Mouse (Mus musculus) heart, embryonic 13.5 days (tissue): ENCODE measurements around the gene Fxr1. TPM values are rescaled to one million over a fixed set of nuclear protein-coding genes. Genes with fewer than 3 reads are reported as not detected.

Source experiments
- ATAC-seq: fragments of 200-750 bp; cut with Nextera tagmentation; 2 replicates; pipeline ENCODE4 v1.8.0; 2017; ENCODE audit warnings: moderate TSS enrichment; ENCODE audit not compliant: insufficient number of reproducible peaks, low FRiP score, low TSS enrichment; ENCODE audit errors: extremely low read depth
- H3K27ac ChIP-seq: fragments of 300-500 bp; sonication (generic); replicated peaks from 2 replicates; pipeline ENCODE4 v1.5.1; 2015; ENCODE audit warnings: moderate library complexity, mild to moderate bottlenecking, inconsistent platforms
- H3K27me3 ChIP-seq: fragments of 300-500 bp; sonication (generic); replicated peaks from 2 replicates; pipeline ENCODE4 v1.6.1; 2015; ENCODE audit warnings: mild to moderate bottlenecking, inconsistent platforms
- H3K36me3 ChIP-seq: fragments of 300-500 bp; sonication (generic); 2 replicates; pipeline ENCODE4 v1.6.1; 2015; ENCODE audit warnings: mild to moderate bottlenecking, inconsistent platforms
- H3K4me1 ChIP-seq: fragments of 300-500 bp; sonication (generic); 2 replicates; pipeline ENCODE4 v1.6.1; 2015; ENCODE audit warnings: inconsistent platforms
- H3K4me2 ChIP-seq: fragments of 300-500 bp; sonication (generic); 2 replicates; pipeline ENCODE4 v1.6.1; 2015; ENCODE audit warnings: inconsistent platforms, mild to moderate bottlenecking, moderate library complexity
- H3K4me3 ChIP-seq: fragments of 300-500 bp; sonication (generic); 2 replicates; pipeline ENCODE4 v1.5.1; 2015; ENCODE audit warnings: moderate library complexity, mild to moderate bottlenecking, inconsistent platforms
- H3K9ac ChIP-seq: fragments of 300-500 bp; sonication (generic); 2 replicates; pipeline ENCODE4 v1.6.1; 2015; ENCODE audit warnings: inconsistent platforms, mild to moderate bottlenecking, moderate library complexity
- H3K9me3 ChIP-seq: fragments of 300-500 bp; sonication (generic); 2 replicates; pipeline ENCODE4 v1.6.1; 2016; ENCODE audit warnings: inconsistent platforms
- WGBS: fragments of 180-500 bp; shearing (Covaris S2); methylation state at CpG from one replicate; pipeline ENCODE4 v1.1.7; 2015; ENCODE audit warnings: mixed read lengths; 5-methylcytosine and 5-hydroxymethylcytosine counted together
- polyA plus RNA-seq: library from polyadenylated mRNA; unstranded; fragments of >200 nt; fragmentation: Nextera tagmentation; extraction: Ambion mirVana; gene quantifications from 2 replicates; pipeline ENCODE4 v1.2.1, GENCODE M21; 2015

The Fxr1 gene
- polyA plus RNA-seq, 1 experiment from 2014 or later, result 63.6 TPM

DNA sequence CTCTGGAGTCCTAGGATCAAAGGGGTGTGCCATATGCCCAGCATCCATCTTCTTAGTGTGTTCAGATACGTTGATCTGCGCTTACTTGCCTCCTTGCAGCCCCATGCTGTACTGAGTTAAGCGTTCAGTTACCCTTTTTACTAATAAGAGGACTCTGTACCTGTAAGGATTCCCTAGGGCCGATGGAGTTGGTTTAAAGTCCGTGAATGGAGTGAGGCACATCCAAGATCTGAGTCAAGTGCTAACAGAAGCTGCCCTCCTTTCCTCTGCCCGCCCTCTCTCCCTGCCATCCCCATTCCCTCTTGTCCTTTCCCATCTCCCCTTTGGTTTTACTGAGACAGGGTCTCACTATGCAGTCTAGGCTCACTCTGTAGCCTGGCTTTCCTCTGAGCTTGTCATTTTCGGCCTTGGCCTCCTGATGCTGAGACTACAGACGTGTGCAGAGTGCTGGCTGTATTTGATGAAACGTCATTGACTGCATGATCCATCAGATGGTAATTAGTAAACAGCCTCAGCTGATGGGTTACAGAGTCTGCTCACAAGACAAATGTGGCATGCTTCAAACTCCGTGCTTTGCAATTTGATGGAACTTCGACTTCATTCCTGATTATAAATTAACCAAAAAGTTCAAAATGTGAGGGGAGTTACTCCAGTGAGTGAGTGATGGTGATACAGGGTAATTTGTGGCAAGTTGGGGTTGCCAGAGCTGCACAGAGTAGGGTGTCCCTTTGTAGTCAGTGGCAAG is 92.4 kb downstream of the Fxr1 start:
- 66% methylated on average over 11 of the region's 11 CpGs for WGBS
- no peak overlapping the region for H3K4me3 ChIP-seq
- H3K9ac ChIP-seq, result no peak overlapping the region
- no peak for ATAC-seq
- no peak overlapping the region for H3K4me2 ChIP-seq
- H3K9me3 ChIP-seq, result no peaks in the 10 kb centered on the region
- H3K4me1 ChIP-seq, result no peaks in the 10 kb centered on the region
- H3K27ac ChIP-seq, result no peak overlapping the region
- no peaks in the 10 kb centered on the region for H3K36me3 ChIP-seq
- no peaks in the 10 kb centered on the region; the same call in 1 of the 2 replicates for H3K27me3 ChIP-seq

- 47% methylated on average over 6 of the region's 6 CpGs for WGBS
These were observed 96.1 kb downstream of the Fxr1 start for GRCm38 (mm10) chr3:34115806-34116205.

GRCm38 (mm10) chr3:34119869-34120268 is 100.1 kb downstream of the Fxr1 start:
- no peak overlapping the region for H3K9ac ChIP-seq
- no peaks in the 10 kb centered on the region for H3K9me3 ChIP-seq
- H3K4me2 ChIP-seq, result no peak overlapping the region
- H3K4me3 ChIP-seq, result no peak overlapping the region
- no peaks in the 10 kb centered on the region for H3K27me3 ChIP-seq
- H3K27ac ChIP-seq, result no peak overlapping the region
- ATAC-seq, result no peak
- H3K4me1 ChIP-seq, result peaks cover 8% of the 10 kb centered on the region; the same call in 1 of the 2 replicates
- WGBS, result 68% methylated on average over 4 of the region's 4 CpGs
- no peaks in the 10 kb centered on the region for H3K36me3 ChIP-seq

More at GRCm38 (mm10) chr3:34115806-34116205, 96.1 kb downstream of the Fxr1 start:
- Histone ChIP-seq H3K4me3 (no peak overlapping the region), H3K9ac (no peak overlapping the region), H3K4me2 (no peak overlapping the region), H3K9me3 (no peaks in the 10 kb centered on the region), H3K27me3 (no peaks in the 10 kb centered on the region), H3K4me1 (peaks cover 8% of the 10 kb centered on the region; the same call in 1 of the 2 replicates), H3K27ac (no peak overlapping the region), H3K36me3 (no peaks in the 10 kb centered on the region)
- ATAC-seq, result no peak

Other genes starting within 250 kb of the Fxr1 start
- gene Ttc14, start 220.1 kb upstream of the Fxr1 start, polyA plus RNA-seq, result 39.8 and 45.6 TPM in 2 replicates
- gene Ccdc39, start 175.6 kb upstream of the Fxr1 start, polyA plus RNA-seq, result 1.1 and 1.4 TPM in 2 replicates
- gene Dnajc19, start 61.4 kb downstream of the Fxr1 start, polyA plus RNA-seq, result 124 and 129 TPM in 2 replicates